Mouse (Mus musculus) Muller cell, postnatal 12 days (primary cell): Measurements from ENCODE around the gene Olfr599.
"Not testable (repeated sequence)": the region's sequence is repeated elsewhere in the genome, so short reads cannot be mapped to it uniquely, and the experiment has no call there.

ENCODE experiments used
- DNase-seq: peaks from one replicate; pipeline ENCODE4 v3.0.0-alpha.2; 2015; ENCODE audit errors: inconsistent ontology term

Olfr599 gene

GRCm38 (mm10) chr7:103335617-103336016, at the start of gene Olfr599:
Gene Olfr599, plus strand, starts transcription at chr7:103335917.
- no peak for DNase-seq

- DNase-seq = not testable (repeated sequence)
Measured at GRCm38 (mm10) chr7:103305348-103305747, 30.4 kb upstream of the Olfr599 start, which contains the start of gene Olfr596. Gene Olfr596, plus strand, starts transcription at chr7:103305648.

GRCm38 (mm10) chr7:103316015-103316414, 19.7 kb upstream of the Olfr599 start, which contains the start of gene Olfr597:
Gene Olfr597, plus strand, starts transcription at chr7:103316315.
- DNase-seq = not testable (repeated sequence)

GRCm38 (mm10) chr7:103323268-103323667, 12.4 kb upstream of the Olfr599 start, which contains the start of gene Olfr598:
Gene Olfr598, plus strand, starts transcription at chr7:103323568.
- DNase-seq = no peak

- no peak for DNase-seq
Measured at GRCm38 (mm10) chr7:103349569-103349968, 13.9 kb downstream of the Olfr599 start, which contains the start of gene Olfr600. Gene Olfr600, minus strand, starts transcription at chr7:103349669.

- no peak for DNase-seq
Measured at GRCm38 (mm10) chr7:103362555-103362954, 26.8 kb downstream of the Olfr599 start, which contains the start of gene Olfr601. Gene Olfr601, minus strand, starts transcription at chr7:103362655.

GRCm38 (mm10) chr7:103386077-103386476, 50.4 kb downstream of the Olfr599 start, which contains the start of gene Olfr603:
Gene Olfr603, minus strand, starts transcription at chr7:103386177.
- no peak for DNase-seq
